Mouse (Mus musculus) frontal cortex, postnatal 36 days (tissue): Measurements from ENCODE around the gene Ylpm1.

Experiments used
- DNase-seq, 2 experiments: peaks; one replicate each; pipeline ENCODE4 v3.0.0; 2022; ENCODE audit warnings: low spot score in 2 of 2

The Ylpm1 gene

GRCm38 (mm10) chr12:84996083-84996496, at the start of gene Ylpm1:
Gene Ylpm1, plus strand, starts transcription at chr12:84996321.
- peak; percentile 97 to 98 for DNase-seq

GRCm38 (mm10) chr12:84947894-84948583, 48.1 kb upstream of the Ylpm1 start:
- DNase-seq = no peak

GRCm38 (mm10) chr12:84948584-84949285, 47.4 kb upstream of the Ylpm1 start:
- DNase-seq = no peak

GRCm38 (mm10) chr12:84950763-84951162, 45.4 kb upstream of the Ylpm1 start:
- no peak for DNase-seq

GRCm38 (mm10) chr12:84951531-84951930, 44.6 kb upstream of the Ylpm1 start:
- DNase-seq = no peak

GRCm38 (mm10) chr12:84952351-84952750, 43.8 kb upstream of the Ylpm1 start:
- DNase-seq = no peak

- no peak for DNase-seq
Observed at GRCm38 (mm10) chr12:84956317-84956716, 39.8 kb upstream of the Ylpm1 start.

- DNase-seq = no peak
Observed at GRCm38 (mm10) chr12:84958794-84959356, 37.2 kb upstream of the Ylpm1 start.

- DNase-seq = no peak
Observed at GRCm38 (mm10) chr12:84962606-84963005, 33.5 kb upstream of the Ylpm1 start.

GRCm38 (mm10) chr12:84968831-84969655, 27.1 kb upstream of the Ylpm1 start:
- DNase-seq = no peak

- DNase-seq = no peak
Observed at GRCm38 (mm10) chr12:84969656-84970427, 26.3 kb upstream of the Ylpm1 start.

- peak; percentile 89 to 96 for DNase-seq
Observed at GRCm38 (mm10) chr12:84970428-84971096, 25.6 kb upstream of the Ylpm1 start, which contains the start of the genes Fcf1 and Arel1. Gene Fcf1, plus strand, starts transcription at chr12:84970897. Gene Arel1, minus strand, starts transcription at chr12:84970900.

- DNase-seq = no peak
Observed at GRCm38 (mm10) chr12:84979264-84979862, 16.8 kb upstream of the Ylpm1 start.

GRCm38 (mm10) chr12:84989456-84989855, 6.7 kb upstream of the Ylpm1 start:
- DNase-seq = no peak

GRCm38 (mm10) chr12:84995112-84995761, 884 bp upstream of the Ylpm1 start:
- DNase-seq = no peak

GRCm38 (mm10) chr12:84996501-84997398, 629 bp downstream of the Ylpm1 start:
- DNase-seq = peak in 1 of 2 experiments; percentile 46

- DNase-seq = no peak
Observed at GRCm38 (mm10) chr12:84999053-84999452, 2.9 kb downstream of the Ylpm1 start.

GRCm38 (mm10) chr12:85006206-85006605, 10.1 kb downstream of the Ylpm1 start:
- no peak for DNase-seq

GRCm38 (mm10) chr12:85007021-85007420, 10.9 kb downstream of the Ylpm1 start:
- DNase-seq = no peak
